Mouse (Mus musculus) midbrain, embryonic 11.5 days (tissue): ENCODE measurements around the gene Agbl4. TPM values are rescaled to one million over a fixed set of nuclear protein-coding genes. Genes with fewer than 3 reads are reported as not detected.

Source experiments
- ATAC-seq: fragments of 200-750 bp; cut with Nextera tagmentation; 2 replicates; pipeline ENCODE4 v1.8.0; 2017; ENCODE audit warnings: moderate TSS enrichment, moderate library complexity; ENCODE audit not compliant: low FRiP score
- DNase-seq: peaks from one replicate; pipeline ENCODE4 v3.0.0; 2015; ENCODE audit warnings: low spot score; ENCODE audit errors: missing footprints
- H3K27ac ChIP-seq: fragments of 300-500 bp; sonication (generic); 2 replicates; pipeline ENCODE4 v1.5.1; 2014; ENCODE audit warnings: low read depth, low read length
- H3K27me3 ChIP-seq: fragments of 300-500 bp; sonication (generic); 2 replicates; pipeline ENCODE4 v1.6.1; 2014; ENCODE audit warnings: mild to moderate bottlenecking, low read length, moderate library complexity, mixed read lengths; ENCODE audit not compliant: control insufficient read depth, insufficient read depth
- H3K36me3 ChIP-seq: fragments of 300-500 bp; sonication (generic); 2 replicates; pipeline ENCODE4 v1.6.1; 2014; ENCODE audit warnings: mild to moderate bottlenecking, low read length, moderate library complexity, mixed read lengths; ENCODE audit not compliant: control insufficient read depth, insufficient read depth
- H3K4me1 ChIP-seq: fragments of 300-500 bp; sonication (generic); 2 replicates; pipeline ENCODE4 v1.6.1; 2014; ENCODE audit warnings: low read length; ENCODE audit not compliant: control insufficient read depth, insufficient read depth
- H3K4me2 ChIP-seq: fragments of 300-500 bp; sonication (generic); 2 replicates; pipeline ENCODE4 v1.6.1; 2014; ENCODE audit warnings: mild to moderate bottlenecking, moderate library complexity
- H3K4me3 ChIP-seq: fragments of 300-500 bp; sonication (generic); 2 replicates; pipeline ENCODE4 v1.5.1; 2014; ENCODE audit warnings: low read depth, low read length
- H3K9ac ChIP-seq: fragments of 300-500 bp; sonication (generic); 2 replicates; pipeline ENCODE4 v1.6.1; 2014; ENCODE audit warnings: low read length
- H3K9me3 ChIP-seq: fragments of 300-500 bp; sonication (generic); 2 replicates; pipeline ENCODE4 v1.6.1; 2016; ENCODE audit warnings: low read length; ENCODE audit not compliant: control insufficient read depth
- WGBS: fragments of 180-500 bp; shearing (Covaris S2); extraction: QIAGEN DNeasy Blood & Tissue Kit; methylation state at CpG from one replicate; pipeline ENCODE4 v1.1.7; 2014; 5-methylcytosine and 5-hydroxymethylcytosine counted together
- polyA plus RNA-seq: library from polyadenylated mRNA; unstranded; fragments of >200 nt; fragmentation: Nextera tagmentation; extraction: Ambion mirVana; gene quantifications from 2 replicates; pipeline ENCODE4 v1.2.1, GENCODE M21; 2014

The Agbl4 gene
- polyA plus RNA-seq, 1 experiment from 2014 or later: 0.87 TPM

DNA sequence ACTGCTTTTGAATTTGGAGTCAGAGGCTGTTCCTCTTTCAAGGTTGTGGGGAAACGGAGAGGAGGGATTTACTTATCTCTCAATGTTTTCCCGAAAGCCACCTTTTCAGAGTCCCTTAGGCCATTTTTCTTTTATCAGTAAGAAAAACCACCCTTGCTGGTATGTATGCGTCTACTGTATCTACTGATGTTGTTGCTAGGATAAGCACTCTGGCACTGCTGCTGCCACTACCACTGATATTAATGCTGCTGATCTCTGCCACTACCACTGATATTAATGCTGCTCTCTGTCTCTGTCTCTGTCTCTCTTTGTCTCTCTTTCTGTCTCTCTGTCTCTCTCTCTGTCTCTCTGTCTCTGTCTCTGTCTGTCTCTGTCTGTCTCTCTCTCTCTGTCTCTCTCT is 1271.9 kb downstream of the Agbl4 start:
- ATAC-seq (no peak), DNase-seq (no peak)
- H3K27me3 ChIP-seq: no peaks in the 10 kb centered on the region
- WGBS: 92% methylated on average over 3 of the region's 3 CpGs
- no peak overlapping the region for H3K9ac ChIP-seq
- H3K4me3 ChIP-seq: no peak overlapping the region
- no peaks in the 10 kb centered on the region; the same call in 1 of the 2 replicates for H3K4me1 ChIP-seq
- H3K9me3 ChIP-seq: no peaks in the 10 kb centered on the region
- H3K36me3 ChIP-seq: no peaks in the 10 kb centered on the region
- no peak overlapping the region for H3K4me2 ChIP-seq
- H3K27ac ChIP-seq: no peak overlapping the region

- no peaks in the 10 kb centered on the region for H3K27me3 ChIP-seq
- no peak overlapping the region for H3K4me3 ChIP-seq
- H3K9ac ChIP-seq: no peak overlapping the region
- no peaks in the 10 kb centered on the region for H3K9me3 ChIP-seq
- DNase-seq: no peak
- H3K4me1 ChIP-seq: no peaks in the 10 kb centered on the region; the same call in 1 of the 2 replicates
- no peaks in the 10 kb centered on the region for H3K36me3 ChIP-seq
- H3K4me2 ChIP-seq: no peak overlapping the region
- 42% methylated on average over 12 of the region's 12 CpGs for WGBS
- ATAC-seq: no peak
- no peak overlapping the region for H3K27ac ChIP-seq
These were observed 1273.3 kb downstream of the Agbl4 start for GRCm38 (mm10) chr4:111670566-111671421.

DNA sequence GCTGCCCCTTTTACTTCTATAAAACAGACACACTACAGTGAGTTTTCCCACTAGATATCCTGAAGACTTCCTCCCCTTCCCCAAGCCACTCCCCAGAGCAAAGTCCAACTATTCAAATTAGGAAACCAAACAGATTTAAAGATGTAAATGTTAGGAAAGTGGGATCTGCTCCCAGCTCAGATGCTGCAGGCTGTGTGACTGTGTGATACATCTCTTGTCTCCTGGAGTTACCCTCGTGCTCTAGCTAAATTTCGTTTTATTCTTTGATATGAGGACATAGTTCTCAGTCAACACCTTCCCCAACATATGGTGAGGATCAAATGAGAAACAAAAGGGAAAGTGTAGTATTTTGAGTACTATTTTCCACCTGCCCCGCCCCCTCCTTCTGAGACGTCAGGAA is 1274.0 kb downstream of the Agbl4 start:
- no peak overlapping the region for H3K9ac ChIP-seq
- H3K27me3 ChIP-seq: no peaks in the 10 kb centered on the region
- H3K36me3 ChIP-seq: no peaks in the 10 kb centered on the region
- no peaks in the 10 kb centered on the region for H3K9me3 ChIP-seq
- DNase-seq: no peak
- H3K4me1 ChIP-seq: no peaks in the 10 kb centered on the region; the same call in 1 of the 2 replicates
- no peak overlapping the region for H3K4me2 ChIP-seq
- ATAC-seq: no peak
- no peak overlapping the region for H3K4me3 ChIP-seq
- 77% methylated on average over 4 of the region's 4 CpGs for WGBS
- H3K27ac ChIP-seq: no peak overlapping the region

GRCm38 (mm10) chr4:111673904-111674303 is 1276.4 kb downstream of the Agbl4 start:
- Histone ChIP-seq H3K9me3 (no peaks in the 10 kb centered on the region), H3K9ac (no peak overlapping the region), H3K4me2 (no peak overlapping the region), H3K27ac (no peak overlapping the region), H3K4me1 (no peaks in the 10 kb centered on the region; the same call in 1 of the 2 replicates), H3K4me3 (no peak overlapping the region), H3K27me3 (no peaks in the 10 kb centered on the region), H3K36me3 (no peaks in the 10 kb centered on the region)
- DNase-seq (no peak), ATAC-seq (peak; percentile 38; the same call in 1 of the 2 replicates)

- no peaks in the 10 kb centered on the region for H3K4me1 ChIP-seq
- no peak overlapping the region for H3K4me3 ChIP-seq
- no peaks in the 10 kb centered on the region for H3K27me3 ChIP-seq
These were observed 1284.5 kb downstream of the Agbl4 start for GRCm38 (mm10) chr4:111681926-111682325.

GRCm38 (mm10) chr4:111682793-111683192 is 1285.3 kb downstream of the Agbl4 start:
- Histone ChIP-seq H3K9ac (no peak overlapping the region), H3K4me1 (no peaks in the 10 kb centered on the region), H3K4me2 (no peak overlapping the region), H3K27me3 (no peaks in the 10 kb centered on the region), H3K27ac (no peak overlapping the region), H3K4me3 (no peak overlapping the region), H3K9me3 (no peaks in the 10 kb centered on the region), H3K36me3 (no peaks in the 10 kb centered on the region)
- ATAC-seq (no peak), DNase-seq (no peak)
- 77% methylated on average over 3 of the region's 3 CpGs for WGBS

More at GRCm38 (mm10) chr4:111681926-111682325, 1284.5 kb downstream of the Agbl4 start:
- Histone ChIP-seq H3K27ac (no peak overlapping the region), H3K4me2 (no peak overlapping the region), H3K9ac (no peak overlapping the region), H3K9me3 (no peaks in the 10 kb centered on the region), H3K36me3 (no peaks in the 10 kb centered on the region)
- ATAC-seq: no peak
- WGBS: 91% methylated on average over 5 of the region's 5 CpGs
- DNase-seq: no peak

DNA sequence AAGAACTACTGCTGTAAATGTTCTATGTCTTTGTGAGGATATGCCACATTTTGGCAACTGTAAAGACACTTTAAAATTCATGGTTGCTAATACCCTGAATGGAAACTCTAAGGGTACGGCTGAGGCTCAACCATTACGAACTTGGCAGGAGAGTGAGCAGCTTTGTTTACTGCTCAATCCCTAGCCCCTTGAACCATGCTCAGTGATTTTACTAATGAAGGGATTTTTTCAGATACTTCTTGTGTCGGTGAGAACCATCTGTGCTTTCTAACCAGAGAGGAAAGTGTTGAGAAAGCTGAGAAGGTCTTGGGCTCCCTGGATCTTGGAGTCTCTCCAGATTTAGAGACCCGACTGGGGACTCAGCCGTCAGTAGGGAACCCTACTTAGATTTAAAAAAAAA is 1286.4 kb downstream of the Agbl4 start:
- ATAC-seq (no peak), DNase-seq (no peak)
- H3K27ac ChIP-seq: no peak overlapping the region
- no peak overlapping the region for H3K9ac ChIP-seq
- H3K4me1 ChIP-seq: no peaks in the 10 kb centered on the region
- no peaks in the 10 kb centered on the region for H3K36me3 ChIP-seq
- no peak overlapping the region for H3K4me3 ChIP-seq
- no peaks in the 10 kb centered on the region for H3K9me3 ChIP-seq
- 86% methylated on average over 5 of the region's 5 CpGs for WGBS
- H3K4me2 ChIP-seq: no peak overlapping the region
- H3K27me3 ChIP-seq: no peaks in the 10 kb centered on the region

DNA sequence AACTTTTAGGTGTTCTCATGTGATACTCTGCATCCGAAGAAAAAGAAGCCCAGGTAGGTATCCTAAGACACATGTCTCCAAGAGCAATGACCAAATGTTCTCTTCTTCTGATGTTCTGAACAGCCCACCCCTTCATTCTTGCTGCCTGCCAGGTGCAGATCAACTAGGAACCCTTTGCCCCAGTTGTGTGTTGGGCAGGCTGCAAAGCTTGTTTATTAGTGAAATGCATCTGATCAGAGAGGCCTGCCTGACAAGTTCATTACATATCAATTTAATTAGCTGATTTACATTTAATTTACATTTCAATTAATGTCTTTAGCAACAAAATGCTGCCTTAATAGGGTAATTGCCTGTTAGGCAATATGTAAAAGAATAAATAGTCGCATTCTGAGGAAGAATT is 1288.5 kb downstream of the Agbl4 start:
- Histone ChIP-seq H3K4me3 (no peak overlapping the region), H3K27me3 (no peaks in the 10 kb centered on the region), H3K9me3 (no peaks in the 10 kb centered on the region), H3K4me1 (no peaks in the 10 kb centered on the region), H3K36me3 (no peaks in the 10 kb centered on the region), H3K9ac (no peak overlapping the region), H3K4me2 (no peak overlapping the region), H3K27ac (no peak overlapping the region)
- ATAC-seq: no peak
- WGBS: 78% methylated on average over 2 of the region's 2 CpGs
- DNase-seq: no peak

GRCm38 (mm10) chr4:111686951-111687350 is 1289.5 kb downstream of the Agbl4 start:
- Histone ChIP-seq H3K4me3 (no peak overlapping the region), H3K9me3 (no peaks in the 10 kb centered on the region), H3K36me3 (no peaks in the 10 kb centered on the region), H3K27me3 (no peaks in the 10 kb centered on the region), H3K9ac (no peak overlapping the region), H3K4me2 (peak overlapping the region; percentile 35; the same call in 1 of the 2 replicates), H3K4me1 (no peaks in the 10 kb centered on the region), H3K27ac (no peak overlapping the region)
- DNase-seq: peak; percentile 88
- peak; percentile 85 for ATAC-seq
- WGBS: 5% methylated on average over 9 of the region's 9 CpGs
